Mouse (Mus musculus) cerebellum, adult 8-10 months (tissue): Measurements from ENCODE around the gene Ifna15.
"Not testable (repeated sequence)": the region's sequence is repeated elsewhere in the genome, so short reads cannot be mapped to it uniquely, and the experiment has no call there.

Experiments used
- DNase-seq: peaks from one replicate; pipeline ENCODE4 v3.0.0; 2022

Gene Ifna15

DNA sequence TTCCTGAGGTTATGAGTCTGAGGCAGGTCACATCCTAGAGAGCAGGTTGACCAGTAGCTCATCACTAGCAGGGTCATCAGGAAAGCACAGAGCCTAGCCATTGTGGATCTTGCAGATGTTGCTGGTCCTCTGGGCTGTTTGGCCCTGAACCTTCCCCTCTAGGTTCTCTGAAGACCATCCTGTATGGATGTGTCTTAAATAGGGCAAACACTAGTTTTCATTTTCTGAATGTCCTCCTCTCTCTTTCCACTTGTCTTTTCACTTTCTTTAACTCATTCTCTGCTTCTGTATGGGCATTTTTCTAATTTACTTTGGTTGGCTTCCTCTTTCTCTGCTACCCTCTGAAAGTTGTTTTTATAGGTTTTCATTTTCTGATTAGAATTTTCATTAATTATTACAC, at the start of gene Ifna15:
Ifna15 (minus strand) TSS at position 101 of the 400 bp plus-strand sequence.
- not testable (repeated sequence) for DNase-seq

DNA sequence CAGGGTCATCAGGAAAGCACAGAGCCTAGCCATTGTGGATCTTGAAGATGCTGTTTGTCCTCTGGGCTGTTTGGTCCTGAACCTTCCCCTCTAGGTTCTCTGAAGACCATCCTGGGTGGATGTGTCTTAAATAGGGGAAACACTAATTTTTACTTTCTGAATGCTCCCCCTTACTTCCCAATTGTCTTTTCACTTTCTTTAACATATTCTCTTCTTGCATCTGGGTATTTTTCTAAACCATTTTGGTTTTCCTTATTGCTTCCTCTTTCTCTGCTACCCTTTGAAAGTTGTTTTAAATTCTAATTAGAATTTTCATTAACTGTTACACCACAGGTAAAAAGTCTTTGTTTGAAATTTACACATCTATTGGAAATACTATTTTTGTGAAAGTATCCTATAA, 45.2 kb upstream of the Ifna15 start, which contains the start of gene Ifna12:
Ifna12 (minus strand) TSS at position 101 of the 400 bp plus-strand sequence.
- no peak for DNase-seq

DNA sequence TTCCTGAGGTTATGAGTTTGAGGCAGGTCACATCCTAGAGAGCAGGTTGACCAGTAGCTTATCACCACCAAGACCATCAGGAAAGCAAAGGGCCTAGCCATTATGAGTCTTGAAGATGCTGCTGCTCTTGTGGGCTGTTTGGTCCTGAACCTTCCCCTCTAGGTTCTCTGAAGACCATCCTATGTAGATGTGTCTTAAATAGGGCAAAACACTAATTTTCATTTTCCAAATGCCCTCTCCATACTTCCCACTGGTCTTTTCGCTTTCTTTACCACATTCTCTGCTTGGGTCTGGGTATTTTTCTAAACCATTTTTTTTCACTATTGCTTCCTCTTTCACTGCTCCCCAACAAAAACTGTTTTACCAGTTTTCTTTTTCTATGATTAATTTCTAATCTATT, 34.2 kb upstream of the Ifna15 start, which contains the start of gene Ifna9:
Ifna9 (minus strand) TSS at position 101 of the 400 bp plus-strand sequence.
- DNase-seq: no peak

DNA sequence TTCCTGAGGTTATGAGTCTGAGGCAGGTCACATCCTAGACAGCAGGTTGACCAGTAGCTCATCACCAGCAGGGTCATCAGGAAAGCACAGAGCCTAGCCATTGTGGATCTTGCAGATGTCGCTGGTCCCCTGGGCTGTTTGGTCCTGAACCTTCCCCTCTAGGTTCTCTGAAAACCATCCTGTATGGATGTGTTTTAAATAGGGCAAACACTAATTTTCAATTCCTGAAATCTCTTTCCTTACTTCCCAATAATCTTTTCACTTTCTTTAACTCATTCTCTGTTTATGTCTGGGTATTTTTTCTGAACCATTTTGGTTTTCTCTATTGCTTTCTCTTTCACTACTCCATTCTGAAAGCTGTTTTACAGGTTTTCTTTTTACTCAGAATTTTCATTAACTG, 13.7 kb upstream of the Ifna15 start, which contains the start of gene Ifna14:
Ifna14 (minus strand) TSS at position 101 of the 400 bp plus-strand sequence.
- DNase-seq: no peak

DNA sequence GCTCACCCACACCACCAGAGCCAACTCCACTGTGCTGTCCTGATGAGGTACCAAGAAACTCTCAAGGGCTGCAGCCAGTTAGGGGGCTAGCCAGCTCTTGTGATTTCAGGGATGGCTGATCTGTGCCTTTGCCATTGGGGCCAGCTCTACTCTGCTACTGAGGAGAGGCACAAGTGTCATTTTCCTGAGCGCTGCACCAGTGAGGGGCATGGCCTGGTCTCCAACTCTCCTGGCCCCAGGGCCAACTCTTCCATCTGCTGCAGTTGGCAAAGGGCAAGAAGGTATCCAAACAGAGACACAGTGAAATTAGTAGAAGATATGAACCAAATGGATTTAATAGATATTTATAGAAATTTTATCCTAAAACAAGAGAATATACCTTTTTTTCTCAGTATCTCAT, 3.7 kb upstream of the Ifna15 start:
- DNase-seq: peak; percentile 46

DNA sequence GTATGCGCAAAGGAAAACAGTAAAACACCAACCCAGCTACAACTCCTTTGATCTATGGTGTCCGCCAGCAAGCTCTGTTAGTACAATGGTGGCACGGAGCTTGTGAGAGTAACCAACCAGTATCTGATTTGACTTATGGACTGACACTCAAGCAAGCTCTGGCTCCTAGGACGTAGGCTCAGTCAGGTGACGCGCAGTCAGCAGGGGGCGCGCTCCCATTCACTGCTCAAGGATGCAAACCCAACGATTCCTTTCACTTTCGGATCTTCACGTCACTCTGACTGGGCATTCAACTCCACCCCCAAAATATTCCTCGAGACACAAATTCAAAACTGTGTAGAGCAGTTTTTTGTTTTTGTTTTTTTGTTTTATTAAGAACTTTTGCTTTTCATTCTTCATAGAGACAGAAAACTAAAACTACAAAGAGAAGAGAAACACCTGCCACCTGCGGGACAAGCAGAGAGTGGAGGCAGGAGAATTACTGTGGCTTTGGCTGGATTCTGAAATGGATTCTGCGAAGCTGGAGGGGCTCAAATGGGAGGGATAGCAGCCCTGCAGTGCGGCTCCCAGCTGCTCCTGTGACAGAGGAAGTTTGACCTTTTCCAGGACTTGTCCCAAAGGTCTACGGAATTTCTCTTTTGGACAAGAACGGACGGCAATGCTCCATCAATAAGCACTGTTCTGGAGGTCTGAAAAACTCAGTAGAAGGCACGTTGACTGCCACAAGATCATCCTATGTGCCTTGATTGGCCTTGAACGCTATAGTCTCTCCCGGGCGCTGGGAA, 7.7 kb downstream of the Ifna15 start:
- DNase-seq: peak; percentile 52

DNA sequence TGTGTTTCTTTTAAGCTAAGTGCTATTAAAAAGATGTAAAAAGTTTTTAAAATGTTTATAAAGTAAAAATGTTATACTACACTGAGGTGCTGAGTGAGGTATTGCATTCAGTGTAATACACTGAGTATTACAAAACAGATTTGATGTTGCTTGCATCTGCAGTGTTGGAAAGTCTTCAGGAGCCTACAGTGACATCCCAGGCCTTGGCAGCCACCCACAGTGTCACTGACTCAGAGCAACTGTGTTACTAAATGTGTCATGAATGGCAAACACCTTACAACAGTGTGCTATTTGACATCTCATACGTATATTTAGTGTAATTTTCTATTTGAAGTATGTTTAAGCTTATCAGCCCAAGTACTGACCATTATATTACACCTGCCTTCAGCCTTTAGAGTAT, 10.1 kb downstream of the Ifna15 start:
- DNase-seq: peak; percentile 24

DNA sequence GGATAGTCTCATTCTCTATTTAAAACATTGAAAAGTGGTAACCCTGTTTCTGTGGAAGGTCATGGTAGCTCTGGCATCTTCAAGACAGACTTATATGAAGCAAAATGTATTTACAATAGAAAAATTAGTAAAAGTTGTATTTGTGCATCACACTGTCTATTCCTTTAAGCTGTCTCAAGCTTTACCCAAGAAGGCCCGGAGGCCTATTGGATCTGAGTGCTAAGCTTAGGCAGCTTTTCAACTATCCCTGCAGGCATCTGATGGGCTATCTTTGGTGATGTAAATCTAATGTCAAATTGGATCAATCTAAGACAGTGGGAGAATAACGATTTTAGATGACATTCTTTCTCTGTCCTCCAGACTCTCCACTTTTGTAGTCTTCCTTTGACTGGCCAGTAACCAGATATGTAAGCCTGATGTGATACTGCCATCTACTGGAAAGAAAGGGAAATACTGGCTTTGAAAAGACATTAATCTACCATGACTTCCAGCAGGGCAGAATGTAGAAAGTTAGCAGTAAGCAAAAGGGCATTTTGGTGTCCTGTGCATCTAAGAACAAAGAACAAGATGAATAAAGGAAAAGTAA, 14.3 kb downstream of the Ifna15 start:
- DNase-seq: no peak

DNA sequence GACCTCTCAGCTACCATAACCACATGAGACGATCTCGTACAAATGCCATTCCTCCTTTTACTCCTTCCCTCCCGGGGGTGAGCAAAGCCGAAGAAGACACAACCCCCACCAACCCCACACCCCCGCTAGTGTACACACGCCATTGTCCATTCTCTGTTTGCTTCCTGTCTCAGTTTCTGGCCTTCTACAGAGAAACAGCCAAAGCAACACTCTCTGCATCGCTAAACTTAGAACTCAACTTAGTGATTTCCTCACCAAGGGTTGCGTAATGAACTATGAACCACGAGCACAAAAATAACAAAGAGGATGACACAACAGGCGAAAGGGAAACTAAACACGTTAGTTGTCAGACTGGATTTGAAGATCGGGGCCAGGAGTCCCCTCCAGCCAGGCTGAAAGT, 20.7 kb downstream of the Ifna15 start:
- DNase-seq: no peak

DNA sequence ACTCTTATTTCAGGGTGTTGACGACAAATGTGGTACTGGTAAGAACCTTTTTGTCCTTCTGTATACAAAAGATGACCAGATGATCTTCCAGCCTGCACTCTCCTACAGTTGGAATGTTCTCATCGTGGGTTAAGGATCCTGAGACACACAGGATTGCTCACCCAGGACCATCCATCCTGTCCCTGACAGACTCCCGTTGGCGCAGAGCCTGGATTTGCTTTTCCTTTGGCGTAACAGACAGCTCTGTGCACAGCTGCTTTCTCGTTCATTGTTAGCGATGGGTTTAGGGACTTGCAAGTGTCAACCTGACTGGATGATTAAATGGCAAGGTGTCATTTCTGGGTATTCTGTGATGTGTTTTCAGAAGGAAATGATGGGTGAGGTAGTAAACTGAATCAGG, 21.4 kb downstream of the Ifna15 start:
- no peak for DNase-seq

DNA sequence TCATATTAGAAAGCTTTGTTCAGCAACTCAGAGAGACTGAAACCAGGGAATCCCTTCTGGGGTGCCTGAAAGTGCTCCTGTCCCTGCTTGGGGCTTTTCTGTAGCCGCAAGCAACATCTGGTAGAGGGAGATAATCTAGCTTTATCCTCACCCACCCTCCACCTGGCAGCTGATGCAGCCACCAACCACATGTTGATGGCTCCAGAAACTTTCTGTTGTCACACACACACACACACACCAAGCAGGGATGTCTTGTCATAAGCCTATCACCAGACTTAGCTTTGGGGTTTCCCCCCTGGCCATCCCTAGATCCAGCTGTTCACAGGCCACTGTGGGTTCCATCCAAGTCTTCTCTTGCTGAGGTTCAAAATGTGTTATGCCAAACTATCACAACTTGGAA, 22.3 kb downstream of the Ifna15 start:
- DNase-seq: no peak

DNA sequence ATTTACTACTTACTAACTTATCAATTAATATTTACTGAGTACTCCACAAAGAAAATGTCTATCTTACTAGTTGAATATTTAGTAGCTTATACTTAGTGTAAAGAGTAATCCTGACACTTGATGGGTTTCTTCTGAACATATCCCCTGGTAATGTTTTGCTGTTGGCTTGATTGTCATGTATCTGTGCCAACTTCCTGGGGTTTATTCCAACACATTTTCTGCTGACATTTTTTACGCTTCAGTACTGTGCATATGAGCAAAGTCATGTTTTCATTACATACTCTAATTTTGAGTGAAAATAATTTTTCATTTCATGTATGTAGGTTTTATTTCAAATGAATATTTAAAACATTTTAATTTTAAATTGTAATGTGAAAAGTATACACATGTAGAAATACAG, 23.1 kb downstream of the Ifna15 start:
- no peak for DNase-seq

DNA sequence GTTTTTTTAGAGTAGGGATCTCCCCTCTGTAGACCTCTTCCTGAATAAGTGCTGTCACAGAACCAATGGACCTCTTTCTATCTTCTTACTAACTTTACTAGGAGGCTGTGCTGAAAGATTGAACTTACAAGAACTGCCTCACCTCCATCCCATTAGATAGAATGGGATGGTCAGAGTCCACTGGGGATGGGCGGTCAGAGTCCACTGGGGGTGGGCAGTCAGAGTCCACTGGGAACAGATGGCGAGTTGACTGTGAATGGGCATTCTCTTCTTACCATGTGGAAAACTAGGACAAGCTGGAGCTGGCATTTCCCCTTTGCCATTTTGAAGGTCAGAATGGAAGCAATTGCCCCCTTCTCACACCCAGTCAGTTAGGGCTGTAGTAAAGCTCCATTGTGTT, 24.5 kb downstream of the Ifna15 start:
- DNase-seq: no peak

DNA sequence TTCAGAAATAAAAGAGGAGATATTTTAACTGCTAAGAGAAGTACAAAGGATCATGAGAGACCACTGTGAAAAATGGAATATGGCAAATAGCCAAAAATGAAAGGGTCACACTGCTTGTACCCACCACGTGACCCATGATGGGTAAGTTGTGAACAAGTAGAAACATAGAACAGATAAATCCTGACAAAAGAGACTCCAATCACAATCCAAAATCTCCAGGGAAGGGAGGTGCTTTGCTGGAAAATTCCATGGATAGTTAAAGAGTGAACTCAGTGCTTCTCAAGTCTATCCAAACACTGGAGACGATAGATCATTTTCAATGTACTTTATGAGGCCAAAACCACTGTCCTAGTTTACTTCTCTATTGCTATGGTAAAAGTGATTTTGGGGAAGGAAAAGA, 27.2 kb downstream of the Ifna15 start:
- no peak for DNase-seq

DNA sequence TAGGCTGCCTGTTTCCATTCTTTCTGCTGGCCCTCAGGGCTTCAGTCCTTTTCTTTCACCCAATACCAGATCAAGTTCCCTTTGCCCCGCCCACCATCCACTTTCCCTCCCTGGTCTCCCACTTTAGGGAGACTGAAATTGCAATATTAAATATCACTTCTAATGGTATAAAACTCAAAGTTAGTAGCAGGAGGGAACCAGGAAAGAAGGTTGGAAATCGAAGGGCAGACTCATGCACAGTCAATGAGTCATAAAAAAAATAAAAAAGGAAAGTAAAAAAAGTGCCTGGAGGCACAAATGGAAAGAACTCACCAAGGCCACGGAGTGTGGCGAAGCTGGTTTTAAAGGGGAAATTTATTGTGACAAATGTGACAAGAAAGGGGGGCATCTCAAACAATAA, 27.8 kb downstream of the Ifna15 start:
- no peak for DNase-seq

DNA sequence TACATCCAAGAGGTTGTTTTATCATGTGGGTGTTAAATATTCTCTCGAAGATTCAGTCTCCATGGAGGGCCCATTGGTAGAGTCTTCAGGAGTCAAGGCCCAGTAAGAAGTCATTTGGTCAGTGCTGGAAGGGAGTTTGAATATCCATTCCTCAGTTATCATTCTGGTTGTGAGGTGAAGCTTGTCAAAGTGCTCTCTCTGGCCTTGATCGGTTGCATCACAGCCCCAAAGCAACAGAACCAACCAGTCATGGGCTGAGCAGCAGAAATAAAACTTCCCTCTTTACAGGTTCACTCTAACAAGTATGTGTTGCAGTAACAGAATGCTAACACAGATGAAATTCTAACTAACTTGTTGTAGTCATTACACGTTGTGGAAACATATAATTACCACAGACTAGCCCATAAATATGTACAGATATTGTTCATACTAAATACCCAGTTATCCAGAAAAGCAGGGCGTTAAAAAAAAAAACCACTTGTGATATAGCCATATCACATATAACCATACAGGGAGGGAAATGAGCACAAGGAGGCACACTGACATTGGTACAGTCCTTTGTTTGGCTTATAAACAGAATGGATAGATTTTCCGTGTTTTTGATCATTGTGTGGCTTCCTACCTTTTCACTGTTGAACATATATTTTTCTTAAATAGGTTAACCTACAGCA, 31.5 kb downstream of the Ifna15 start:
- DNase-seq: no peak

DNA sequence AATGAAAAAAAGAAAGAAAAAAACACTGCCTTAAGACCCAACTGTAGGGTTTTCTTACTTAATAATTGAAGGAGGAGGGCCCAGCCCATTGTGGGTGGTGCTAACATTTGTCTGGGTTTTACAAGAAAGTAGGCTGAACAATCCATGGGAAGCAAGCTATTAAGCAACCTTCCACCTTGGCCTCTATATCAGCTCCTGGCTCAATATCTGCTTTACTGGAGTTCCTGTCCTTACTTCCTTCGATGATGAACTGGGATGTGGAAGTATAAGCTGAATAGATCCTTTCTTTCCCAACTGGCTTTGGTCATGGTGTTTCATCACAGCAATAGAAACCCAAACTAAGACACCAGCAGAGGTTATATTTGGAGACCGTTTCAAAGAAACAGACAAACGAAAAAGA, 32.7 kb downstream of the Ifna15 start:
- no peak for DNase-seq

DNA sequence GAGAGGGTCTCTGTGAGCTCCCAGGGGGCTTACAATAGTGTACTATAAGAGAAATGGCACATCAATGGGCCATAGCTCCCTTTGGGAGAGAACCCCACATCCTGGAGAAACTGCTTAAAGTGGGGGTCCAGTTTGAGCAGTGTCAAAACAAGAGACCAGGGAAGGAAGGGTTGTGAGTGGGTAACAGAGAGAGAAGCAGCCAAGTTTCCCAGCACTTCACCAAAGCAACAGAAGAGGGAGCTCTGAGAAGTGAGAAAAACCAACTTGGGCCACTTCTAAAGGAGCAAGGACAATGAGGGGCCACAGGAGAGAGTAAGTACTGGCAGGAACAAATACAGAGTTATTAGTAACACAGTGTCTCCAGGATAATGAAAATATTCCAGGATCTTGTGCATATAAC, 34.8 kb downstream of the Ifna15 start:
- no peak for DNase-seq

DNA sequence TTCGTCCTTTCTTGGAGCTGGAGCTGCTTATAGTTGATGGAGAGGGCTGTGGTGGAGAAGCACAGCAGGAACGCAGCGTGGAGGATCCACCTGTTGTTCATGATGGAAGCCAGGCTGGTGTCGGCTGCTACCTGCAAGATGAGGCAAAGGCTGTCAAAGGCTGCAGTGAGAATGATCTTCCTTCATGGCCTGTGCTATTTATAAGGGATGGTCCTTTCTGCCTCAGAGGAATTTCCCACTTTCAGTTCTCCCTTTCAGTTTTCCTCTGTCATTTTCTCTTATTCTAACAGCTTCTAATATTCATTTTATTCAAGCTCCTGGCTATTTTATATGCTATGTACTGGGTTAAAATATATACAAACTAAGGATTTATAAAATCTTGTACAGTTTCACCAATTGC, 35.4 kb downstream of the Ifna15 start, which contains the start of gene Ifnb1:
Ifnb1 (minus strand) TSS at position 101 of the 400 bp plus-strand sequence.
- DNase-seq: no peak

DNA sequence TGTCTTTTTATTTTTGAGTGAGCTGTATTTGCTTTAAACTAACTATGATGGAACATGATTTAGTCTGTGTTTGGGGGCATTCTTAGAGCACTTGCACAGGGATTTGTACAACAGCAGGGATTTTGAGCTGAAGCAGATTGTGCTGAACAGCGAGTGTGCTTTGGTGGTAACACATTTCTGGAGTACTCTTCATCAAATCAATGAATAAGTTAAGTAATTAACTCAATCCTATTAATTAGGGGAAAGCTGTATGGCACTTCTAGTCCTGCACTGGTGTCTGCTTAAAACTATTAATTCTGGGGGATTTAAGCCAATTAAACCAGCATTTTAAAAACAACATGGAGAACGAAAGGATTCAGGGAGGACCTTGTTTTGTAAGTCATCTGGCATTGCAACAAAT, 40.1 kb downstream of the Ifna15 start:
- no peak for DNase-seq

DNA sequence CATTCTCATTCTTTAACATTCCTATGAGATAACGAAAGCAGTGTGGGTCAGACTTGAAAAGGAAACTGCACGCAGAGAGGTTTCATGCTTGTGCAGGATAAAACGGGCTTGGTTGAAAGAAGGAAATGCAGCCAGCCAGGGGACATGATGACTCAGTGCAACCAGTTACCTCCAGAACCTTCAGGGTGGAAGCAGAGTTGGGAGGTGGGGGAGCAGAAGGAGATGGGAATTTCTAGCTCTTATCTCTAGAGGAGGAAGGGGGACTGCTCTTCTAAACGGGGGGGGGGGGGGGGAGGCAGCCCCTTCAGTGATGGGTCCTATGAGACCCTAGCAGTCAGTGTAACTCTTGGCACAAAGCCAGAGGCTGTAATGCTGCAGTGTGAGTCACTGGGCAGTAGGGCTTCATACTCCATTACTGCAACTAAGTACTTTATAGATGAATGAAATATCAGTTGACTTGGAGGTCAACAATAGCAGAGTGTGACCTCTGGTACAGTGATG, 42.3 kb downstream of the Ifna15 start:
- DNase-seq: no peak

DNA sequence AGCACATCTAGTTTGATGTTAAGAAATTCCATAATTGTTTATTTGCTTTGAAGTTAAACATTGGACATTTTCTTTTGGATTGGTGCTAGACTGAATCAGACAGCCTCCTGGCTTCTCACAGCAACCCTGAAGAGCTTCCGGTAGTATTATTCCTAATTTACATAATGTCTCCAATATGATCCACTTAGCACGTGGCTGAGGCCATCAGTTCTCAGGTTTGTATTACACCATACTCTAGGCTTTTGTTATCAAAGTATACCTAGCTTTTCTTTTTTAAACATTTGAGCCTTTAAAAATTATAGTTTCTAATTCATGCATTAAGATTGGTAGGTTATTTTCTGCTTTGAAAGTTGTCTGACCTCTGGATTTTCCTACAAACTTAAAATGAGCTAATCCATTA, 42.8 kb downstream of the Ifna15 start:
- no peak for DNase-seq

DNA sequence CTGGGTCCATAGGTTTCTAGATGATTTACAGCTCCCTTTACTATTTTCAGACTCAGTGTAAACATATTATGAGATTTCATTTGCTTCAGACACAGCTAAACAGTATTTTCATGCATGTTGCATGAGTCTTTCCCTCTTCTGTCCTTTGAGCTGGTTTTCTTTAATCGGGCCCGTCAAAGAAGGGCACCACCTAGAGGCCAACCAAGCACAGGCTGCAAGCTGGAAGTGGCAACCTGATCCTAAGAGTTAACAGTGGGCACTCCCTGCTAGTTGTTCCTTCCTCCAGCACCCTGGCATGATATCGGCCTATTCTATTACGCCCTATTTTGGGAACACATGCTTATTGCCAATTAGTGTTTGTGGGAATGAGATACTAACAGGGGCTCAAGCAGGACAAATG, 43.6 kb downstream of the Ifna15 start:
- no peak for DNase-seq

DNA sequence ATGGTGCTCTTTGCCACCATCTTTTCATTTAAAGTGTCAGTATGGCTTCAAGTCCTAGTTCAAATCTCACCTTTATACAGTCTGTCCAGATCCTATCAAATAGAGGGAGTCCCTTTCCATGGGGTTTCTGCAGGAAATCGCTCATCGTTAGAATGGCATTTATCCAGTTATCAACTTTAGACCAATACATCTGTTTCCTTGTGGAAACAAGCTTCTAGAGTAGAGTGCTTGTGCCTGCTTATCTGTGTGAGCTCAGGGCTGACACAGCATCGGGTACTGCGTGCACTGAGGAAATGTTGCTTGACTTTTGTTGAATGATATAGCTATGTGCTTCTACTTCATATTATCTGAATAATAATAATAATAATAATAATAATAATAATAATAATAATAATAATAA, 44.3 kb downstream of the Ifna15 start:
- DNase-seq: no peak
